Comparison of ENCODE assay signal across 20 mouse cellular contexts in genomic region chr9:67922350-67922749, GRCm38 (mm10).
A peak's percentile ranks its signal among the peaks of the same experiment; 100 is the strongest.
DNase-seq lines count a peak whose midpoint lies in the region; ATAC-seq and TF ChIP-seq lines count a peak whose summit lies in the region.
"Had no signal": no experiment of that assay in that cellular context is flagged by ENCODE, and none has a peak within 500 bp of the region (broad histone marks: within the 10 kb centered on the region; RNA-seq: fewer than 3 reads in every experiment).

No protein-coding gene starts in this region.

- 49% methylated on average over 5 of the region's 5 CpGs for WGBS in hindbrain, embryonic 12.5 days
- WGBS in hindbrain, embryonic 10.5 days: 87% methylated on average over 5 of the region's 5 CpGs
- WGBS in midbrain, embryonic 14.5 days: 57% methylated on average over 5 of the region's 5 CpGs
- WGBS in midbrain, embryonic 13.5 days: 71% methylated on average over 5 of the region's 5 CpGs
- WGBS in hindbrain, postnatal 0 days: 48% methylated on average over 5 of the region's 5 CpGs

- TF ChIP-seq CTCF in hindbrain, postnatal 0 days (IDR thresholded peaks at IDR 0.05; ENCODE audit: low read depth): no peak

- H3K4me3 ChIP-seq in hindbrain, embryonic 12.5 days: no peak overlapping the region
- no peak overlapping the region for H3K4me3 ChIP-seq in hindbrain, embryonic 10.5 days
- H3K4me3 ChIP-seq in midbrain, embryonic 14.5 days (replicated peaks; ENCODE audit: low read depth, low read length): no peak overlapping the region
- H3K4me3 ChIP-seq in midbrain, embryonic 13.5 days (replicated peaks): no peak overlapping the region
- no peak overlapping the region for H3K4me3 ChIP-seq in hindbrain, postnatal 0 days (ENCODE audit: low read length)
- H3K4me3 ChIP-seq: embryonic facial prominence, embryonic 10.5 days; embryonic facial prominence, embryonic 12.5 days; forebrain, embryonic 13.5 days; forebrain, embryonic 15.5 days had no signal

- no peak overlapping the region for H3K27ac ChIP-seq in hindbrain, embryonic 12.5 days
- no peak overlapping the region for H3K27ac ChIP-seq in hindbrain, embryonic 10.5 days
- H3K27ac ChIP-seq in midbrain, embryonic 14.5 days (replicated peaks; ENCODE audit: low read depth, low read length): no peak overlapping the region
- H3K27ac ChIP-seq in midbrain, embryonic 13.5 days: no peak overlapping the region
- no peak overlapping the region for H3K27ac ChIP-seq in hindbrain, postnatal 0 days
- H3K27ac ChIP-seq: embryonic facial prominence, embryonic 10.5 days; embryonic facial prominence, embryonic 12.5 days; forebrain, embryonic 13.5 days; forebrain, embryonic 15.5 days had no signal

- peak; percentile 52; the same call in 1 of the 2 replicates for ATAC-seq in hindbrain, embryonic 12.5 days (ENCODE audit: low FRiP score)
- ATAC-seq in midbrain, embryonic 14.5 days (ENCODE audit: low FRiP score, low TSS enrichment): no peak
- ATAC-seq in midbrain, embryonic 13.5 days: no peak
- no peak for ATAC-seq in hindbrain, postnatal 0 days
- ATAC-seq: forebrain, embryonic 13.5 days; forebrain, embryonic 15.5 days had no signal

- no peak overlapping the region for H3K4me2 ChIP-seq in hindbrain, embryonic 12.5 days (replicated peaks)
- H3K4me2 ChIP-seq in midbrain, embryonic 14.5 days (ENCODE audit: low read length): no peak overlapping the region
- H3K4me2 ChIP-seq in midbrain, embryonic 13.5 days (replicated peaks): no peak overlapping the region
- no peak overlapping the region for H3K4me2 ChIP-seq in hindbrain, postnatal 0 days (ENCODE audit: low read depth, low read length)
- H3K4me2 ChIP-seq: embryonic facial prominence, embryonic 12.5 days; forebrain, embryonic 13.5 days; forebrain, embryonic 15.5 days had no signal

- no peak for DNase-seq in hindbrain, embryonic 10.5 days (ENCODE audit: low spot score)
- peak; percentile 57 for DNase-seq in midbrain, embryonic 14.5 days
- DNase-seq in retina, postnatal 1 day: peak; percentile 14
- DNase-seq in retina, embryonic 14.5 days (ENCODE audit: low spot score): no peak
- peak; percentile 32 for DNase-seq in hindbrain, postnatal 0 days (ENCODE audit: low spot score)
- DNase-seq in thymus, adult 18-20 months: no peak
- DNase-seq: adrenal gland, adult 2 months; adrenal gland, postnatal 10 days; adrenal gland, postnatal 25 days; cerebellum, adult 11-12 months; cerebellum, adult 2 months; cerebellum, adult 9-10 months; cerebellum, postnatal 10 days; cerebellum, postnatal 25 days had no signal

- no peaks in the 10 kb centered on the region for H3K27me3 ChIP-seq in hindbrain, embryonic 12.5 days
- H3K27me3 ChIP-seq in hindbrain, embryonic 10.5 days (ENCODE audit: insufficient read depth, poor library complexity, severe bottlenecking): no peaks in the 10 kb centered on the region
- H3K27me3 ChIP-seq in midbrain, embryonic 14.5 days (ENCODE audit: control insufficient read depth, insufficient read depth, low read length): no peaks in the 10 kb centered on the region
- H3K27me3 ChIP-seq in midbrain, embryonic 13.5 days: no peaks in the 10 kb centered on the region
- H3K27me3 ChIP-seq in hindbrain, postnatal 0 days (ENCODE audit: insufficient read depth, low read length): no peaks in the 10 kb centered on the region
- H3K27me3 ChIP-seq: embryonic facial prominence, embryonic 12.5 days; forebrain, embryonic 13.5 days; forebrain, embryonic 15.5 days had no signal

- peaks cover 22% of the 10 kb centered on the region for H3K36me3 ChIP-seq in hindbrain, embryonic 12.5 days
- peaks cover 43% of the 10 kb centered on the region for H3K36me3 ChIP-seq in hindbrain, embryonic 10.5 days
- peaks cover 44% of the 10 kb centered on the region for H3K36me3 ChIP-seq in midbrain, embryonic 14.5 days (ENCODE audit: control insufficient read depth, insufficient read depth, low read length)
- peaks cover 41% of the 10 kb centered on the region for H3K36me3 ChIP-seq in midbrain, embryonic 13.5 days
- peaks cover 21% of the 10 kb centered on the region for H3K36me3 ChIP-seq in hindbrain, postnatal 0 days (ENCODE audit: insufficient read depth, low read length)

- H3K4me1 ChIP-seq in hindbrain, embryonic 12.5 days: no peaks in the 10 kb centered on the region
- H3K4me1 ChIP-seq in hindbrain, embryonic 10.5 days (replicated peaks): no peaks in the 10 kb centered on the region
- H3K4me1 ChIP-seq in midbrain, embryonic 14.5 days (ENCODE audit: control insufficient read depth, insufficient read depth, low read length): no peaks in the 10 kb centered on the region
- H3K4me1 ChIP-seq in midbrain, embryonic 13.5 days (replicated peaks): no peaks in the 10 kb centered on the region
- no peaks in the 10 kb centered on the region for H3K4me1 ChIP-seq in hindbrain, postnatal 0 days (ENCODE audit: insufficient read depth, low read length)
- H3K4me1 ChIP-seq: embryonic facial prominence, embryonic 10.5 days; embryonic facial prominence, embryonic 12.5 days; forebrain, embryonic 13.5 days; forebrain, embryonic 15.5 days had no signal

- no peak overlapping the region for H3K9ac ChIP-seq in hindbrain, embryonic 12.5 days
- H3K9ac ChIP-seq in midbrain, embryonic 14.5 days (replicated peaks; ENCODE audit: low read length): no peak overlapping the region
- H3K9ac ChIP-seq in midbrain, embryonic 13.5 days (replicated peaks): no peak overlapping the region
- no peak overlapping the region for H3K9ac ChIP-seq in hindbrain, postnatal 0 days (replicated peaks; ENCODE audit: low read length)
- H3K9ac ChIP-seq: embryonic facial prominence, embryonic 12.5 days; forebrain, embryonic 13.5 days; forebrain, embryonic 15.5 days had no signal

- no peaks in the 10 kb centered on the region for H3K9me3 ChIP-seq in hindbrain, embryonic 12.5 days (replicated peaks)
- H3K9me3 ChIP-seq in hindbrain, embryonic 10.5 days: no peaks in the 10 kb centered on the region
- H3K9me3 ChIP-seq in midbrain, embryonic 14.5 days (ENCODE audit: control insufficient read depth, low read length): no peaks in the 10 kb centered on the region
- no peaks in the 10 kb centered on the region for H3K9me3 ChIP-seq in midbrain, embryonic 13.5 days
- no peaks in the 10 kb centered on the region for H3K9me3 ChIP-seq in hindbrain, postnatal 0 days (ENCODE audit: low read length)
- H3K9me3 ChIP-seq: embryonic facial prominence, embryonic 10.5 days; embryonic facial prominence, embryonic 12.5 days; forebrain, embryonic 13.5 days; forebrain, embryonic 15.5 days had no signal

Comparison
In these comparisons a context has a peak if more than half of its experiments do, and no peak if none do; other contexts are left out.
1. DNase-seq: peak in midbrain, embryonic 14.5 days (single experiment), retina, postnatal 1 day (single experiment) and hindbrain, postnatal 0 days (single experiment); none in hindbrain, embryonic 10.5 days (single experiment), retina, embryonic 14.5 days (single experiment) and thymus, adult 18-20 months (0 of 2).